Mouse (Mus musculus): Measurements from ENCODE around the gene Dlgap4. TPM values are rescaled to one million over a fixed set of nuclear protein-coding genes. Genes with fewer than 3 reads are reported as not detected.

Gene Dlgap4
- total and polyA plus RNA-seq, 3 experiments: 12.4 to 38.5 (median 12.7) TPM

DNA sequence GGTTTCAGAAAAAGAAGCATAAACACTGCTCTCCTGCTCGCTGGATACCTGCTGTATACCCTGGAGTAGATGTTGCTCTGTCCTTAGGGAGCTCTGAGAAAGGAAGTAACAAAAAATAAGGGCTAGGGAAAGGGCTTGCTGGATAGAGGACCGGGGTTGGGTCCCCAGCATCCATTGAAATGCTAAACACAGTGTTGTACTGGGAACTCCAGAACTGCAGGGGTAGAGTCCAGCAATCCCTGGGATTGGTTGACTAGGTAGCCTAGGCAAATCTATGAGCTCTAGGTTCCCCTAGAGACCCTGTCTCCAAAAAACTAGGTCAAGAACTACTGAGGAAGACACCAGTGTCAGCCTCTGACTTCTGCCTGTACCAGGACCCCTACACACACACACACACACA lies 27.6 kb downstream of the Dlgap4 start:
- H3K4me1 ChIP-seq (ENCODE audit: control insufficient read depth in 1 of 2, insufficient read depth in 2 of 2): no peaks in the 10 kb centered on the region
- in situ Hi-C loops (cut with MboI; ENCODE audit: low pct_ligation_motif_present, low pct_unique_long_range_greater_than_20kb, low sequenced_read_pairs): no loop called here
- no peak for DNase-seq (ENCODE audit: extremely low read depth)
- peaks cover 11% of the 10 kb centered on the region for H3K9me3 ChIP-seq (replicated peaks; ENCODE audit: low read length)
- no peak overlapping the region for H3K4me2 ChIP-seq (ENCODE audit: insufficient read depth, low read depth, poor library complexity, severe bottlenecking)
- no peak overlapping the region for H3K27ac ChIP-seq (ENCODE audit: insufficient read depth, low read depth)
- H3K27me3 ChIP-seq (replicated peaks): peaks cover 80% of the 10 kb centered on the region
- TF ChIP-seq PAX5 (IDR thresholded peaks at IDR 0.05; ENCODE audit: low read length): no peak
- no peak for TF ChIP-seq MAX (IDR thresholded peaks at IDR 0.05; ENCODE audit: low read length)
- H3K9ac ChIP-seq (ENCODE audit: insufficient read depth, low read depth): no peak overlapping the region
- H3K36me3 ChIP-seq (replicated peaks in 1 of 2; ENCODE audit: control insufficient read depth in 1 of 2, insufficient read depth in 1 of 2, low read length in 1 of 2): no peaks in the 10 kb centered on the region
- dilution Hi-C loops (cut with MboI; ENCODE audit: extremely low pct_ligation_motif_present, extremely low pct_unique_long_range_greater_than_20kb, low sequenced_read_pairs): no loop called here
- no peak overlapping the region for H3K4me3 ChIP-seq (replicated peaks in 1 of 3; ENCODE audit: low read depth in 2 of 3, low read length in 2 of 3, poor library complexity in 1 of 3)
- H3K79me2 ChIP-seq (replicated peaks; ENCODE audit: control insufficient read depth, extremely low read depth, insufficient read depth, poor library complexity, severe bottlenecking): no peaks in the 10 kb centered on the region

DNA sequence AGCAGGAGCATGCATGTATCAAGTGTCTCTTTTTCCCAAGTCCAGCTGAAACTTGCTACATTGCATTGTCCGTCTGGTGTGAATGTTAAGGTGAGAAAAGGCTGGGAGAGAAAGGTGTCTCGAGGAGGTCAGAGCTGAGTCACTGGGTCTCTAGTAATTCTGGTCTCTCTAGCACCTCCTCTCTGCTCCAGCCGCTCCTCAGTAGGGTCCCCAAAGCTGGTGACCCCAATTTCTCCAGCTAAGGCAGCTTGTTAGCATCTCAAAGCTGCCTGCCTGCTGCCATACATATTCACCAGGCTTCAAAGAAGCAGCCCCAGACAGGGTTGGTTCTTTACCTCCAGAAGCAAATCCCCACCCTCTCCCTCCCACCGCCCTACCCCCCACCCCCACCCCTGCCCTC lies 29.4 kb downstream of the Dlgap4 start:
- Histone ChIP-seq H3K27me3 (replicated peaks) (peaks cover 88% of the 10 kb centered on the region), H3K4me1 (ENCODE audit: control insufficient read depth in 1 of 2, insufficient read depth in 2 of 2) (no peaks in the 10 kb centered on the region), H3K4me2 (ENCODE audit: insufficient read depth, low read depth, poor library complexity, severe bottlenecking) (no peak overlapping the region), H3K4me3 (replicated peaks in 1 of 3; ENCODE audit: low read depth in 2 of 3, low read length in 2 of 3, poor library complexity in 1 of 3) (no peak overlapping the region), H3K9ac (ENCODE audit: insufficient read depth, low read depth) (no peak overlapping the region), H3K79me2 (replicated peaks; ENCODE audit: control insufficient read depth, extremely low read depth, insufficient read depth, poor library complexity, severe bottlenecking) (no peaks in the 10 kb centered on the region), H3K27ac (ENCODE audit: insufficient read depth, low read depth) (no peak overlapping the region), H3K9me3 (replicated peaks; ENCODE audit: low read length) (peaks cover 11% of the 10 kb centered on the region), H3K36me3 (replicated peaks in 1 of 2; ENCODE audit: control insufficient read depth in 1 of 2, insufficient read depth in 1 of 2, low read length in 1 of 2) (no peaks in the 10 kb centered on the region)
- in situ Hi-C loops (cut with MboI; ENCODE audit: low pct_ligation_motif_present, low pct_unique_long_range_greater_than_20kb, low sequenced_read_pairs) (no loop called here), dilution Hi-C loops (cut with MboI; ENCODE audit: extremely low pct_ligation_motif_present, extremely low pct_unique_long_range_greater_than_20kb, low sequenced_read_pairs) (no loop called here)
- DNase-seq (ENCODE audit: extremely low read depth): no peak
- TF ChIP-seq PAX5 (IDR thresholded peaks at IDR 0.05; ENCODE audit: low read length) (no peak), GABPA (IDR thresholded peaks at IDR 0.05; ENCODE audit: insufficient replicate concordance, low read depth, low read length) (no peak), CHD2 (IDR thresholded peaks at IDR 0.05; ENCODE audit: low read length) (no peak), SIN3A (IDR thresholded peaks at IDR 0.05; ENCODE audit: low read length) (no peak), MAZ (IDR thresholded peaks at IDR 0.05; ENCODE audit: low read depth, low read length) (no peak), POLR2A (IDR thresholded peaks at IDR 0.05; ENCODE audit: low read depth, low read length) (no peak), MAX (IDR thresholded peaks at IDR 0.05; ENCODE audit: low read length) (no peak)

DNA sequence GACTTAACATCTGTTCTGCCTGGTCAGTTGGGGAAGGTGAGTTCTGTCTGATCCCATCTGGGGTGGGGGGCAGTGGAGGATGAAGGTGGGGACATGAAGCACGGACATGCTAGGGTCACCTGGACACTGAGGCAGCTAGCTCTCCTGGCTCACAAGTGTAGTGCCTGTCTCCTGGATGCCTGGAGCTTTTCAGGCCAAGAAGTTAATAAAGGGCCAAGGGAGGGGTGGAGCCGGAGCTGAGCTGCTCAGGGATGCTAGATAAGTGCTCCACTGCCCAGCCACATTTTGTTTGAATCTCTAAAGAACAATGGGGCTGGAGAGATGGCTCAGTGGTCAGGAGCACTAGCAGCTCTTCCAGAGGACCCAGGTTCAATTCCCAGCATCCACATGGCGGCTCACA lies 29.9 kb downstream of the Dlgap4 start:
- Histone ChIP-seq H3K9me3 (replicated peaks; ENCODE audit: low read length) (peaks cover 11% of the 10 kb centered on the region), H3K4me3 (replicated peaks in 1 of 3; ENCODE audit: low read depth in 2 of 3, low read length in 2 of 3, poor library complexity in 1 of 3) (no peak overlapping the region), H3K4me1 (ENCODE audit: control insufficient read depth in 1 of 2, insufficient read depth in 2 of 2) (no peaks in the 10 kb centered on the region), H3K36me3 (replicated peaks in 1 of 2; ENCODE audit: control insufficient read depth in 1 of 2, insufficient read depth in 1 of 2, low read length in 1 of 2) (no peaks in the 10 kb centered on the region), H3K27ac (ENCODE audit: insufficient read depth, low read depth) (no peak overlapping the region), H3K27me3 (replicated peaks) (peaks cover 88% of the 10 kb centered on the region), H3K4me2 (ENCODE audit: insufficient read depth, low read depth, poor library complexity, severe bottlenecking) (no peak overlapping the region), H3K9ac (ENCODE audit: insufficient read depth, low read depth) (no peak overlapping the region), H3K79me2 (replicated peaks; ENCODE audit: control insufficient read depth, extremely low read depth, insufficient read depth, poor library complexity, severe bottlenecking) (no peaks in the 10 kb centered on the region)
- dilution Hi-C loops (cut with MboI; ENCODE audit: extremely low pct_ligation_motif_present, extremely low pct_unique_long_range_greater_than_20kb, low sequenced_read_pairs): no loop called here
- no peak for DNase-seq (ENCODE audit: extremely low read depth)
- in situ Hi-C loops (cut with MboI; ENCODE audit: low pct_ligation_motif_present, low pct_unique_long_range_greater_than_20kb, low sequenced_read_pairs): no loop called here
- no peak for TF ChIP-seq KAT2A (IDR thresholded peaks at IDR 0.05; ENCODE audit: insufficient replicate concordance, low read length)
- TF ChIP-seq PAX5 (IDR thresholded peaks at IDR 0.05; ENCODE audit: low read length): no peak
- TF ChIP-seq JUN (IDR thresholded peaks at IDR 0.05; ENCODE audit: insufficient read depth, low read depth, low read length): no peak
- no peak for TF ChIP-seq ZMIZ1 (IDR thresholded peaks at IDR 0.05; ENCODE audit: low read depth, low read length)
- TF ChIP-seq POLR2A (IDR thresholded peaks at IDR 0.05; ENCODE audit: low read depth, low read length): no peak
- TF ChIP-seq ZKSCAN1 (IDR thresholded peaks at IDR 0.05; ENCODE audit: borderline replicate concordance, low read depth, low read length): no peak
- TF ChIP-seq ZC3H11A (IDR thresholded peaks at IDR 0.05; ENCODE audit: low read depth, low read length): no peak
- TF ChIP-seq BHLHE40 (IDR thresholded peaks at IDR 0.05; ENCODE audit: low read depth, low read length): no peak
- no peak for TF ChIP-seq ZNF384 (IDR thresholded peaks at IDR 0.05; ENCODE audit: low read depth, low read length)
- no peak for TF ChIP-seq USF1 (IDR thresholded peaks at IDR 0.05; ENCODE audit: low read depth, low read length)
- no peak for TF ChIP-seq MYC (IDR thresholded peaks at IDR 0.05; ENCODE audit: low read depth, low read length)
- TF ChIP-seq NELFE (IDR thresholded peaks at IDR 0.05; ENCODE audit: low read depth, low read length): no peak
- TF ChIP-seq EP300 (IDR thresholded peaks at IDR 0.05; ENCODE audit: low read length): no peak
- TF ChIP-seq SMC3 (IDR thresholded peaks at IDR 0.05; ENCODE audit: low read depth, low read length): no peak
- TF ChIP-seq POLR2AphosphoS2 (IDR thresholded peaks at IDR 0.05; ENCODE audit: low read depth, low read length): no peak
- no peak for TF ChIP-seq ETS1 (conservative IDR thresholded peaks at IDR 0.05; ENCODE audit: low read depth, low read length)
- TF ChIP-seq RAD21 (IDR thresholded peaks at IDR 0.05; ENCODE audit: low read depth, low read length): no peak
- no peak for TF ChIP-seq JUND (conservative IDR thresholded peaks at IDR 0.05; ENCODE audit: low read depth, low read length)
- TF ChIP-seq RCOR1 (conservative IDR thresholded peaks at IDR 0.05; ENCODE audit: low read depth, low read length): no peak
